Mouse (Mus musculus) C2C12 (cell line): ENCODE results near the gene Epha4.

Source experiments
- CEBPB ChIP-seq: IDR thresholded peaks from one replicate; pipeline ENCODE4 v1.6.1; 2011; ENCODE audit warnings: low read depth, mild to moderate bottlenecking, control low read depth, moderate library complexity
- CTCF ChIP-seq: IDR thresholded peaks from one replicate; pipeline ENCODE4 v1.5.1; 2011; ENCODE audit not compliant: control insufficient read depth, insufficient read depth, insufficient read length
- FOSL1 ChIP-seq: IDR thresholded peaks from one replicate; pipeline ENCODE4 v1.8.0; 2011; ENCODE audit warnings: mild to moderate bottlenecking, low read length; ENCODE audit not compliant: poor library complexity, insufficient read depth, severe bottlenecking

GRCm38 (mm10) chr1:77343792-77344191 lies 171.1 kb downstream of the Epha4 start:
- TF ChIP-seq CTCF (no peak), CEBPB (no peak), FOSL1 (no peak)
